Mouse (Mus musculus): Measurements from ENCODE around the gene Cln3.

DNA sequence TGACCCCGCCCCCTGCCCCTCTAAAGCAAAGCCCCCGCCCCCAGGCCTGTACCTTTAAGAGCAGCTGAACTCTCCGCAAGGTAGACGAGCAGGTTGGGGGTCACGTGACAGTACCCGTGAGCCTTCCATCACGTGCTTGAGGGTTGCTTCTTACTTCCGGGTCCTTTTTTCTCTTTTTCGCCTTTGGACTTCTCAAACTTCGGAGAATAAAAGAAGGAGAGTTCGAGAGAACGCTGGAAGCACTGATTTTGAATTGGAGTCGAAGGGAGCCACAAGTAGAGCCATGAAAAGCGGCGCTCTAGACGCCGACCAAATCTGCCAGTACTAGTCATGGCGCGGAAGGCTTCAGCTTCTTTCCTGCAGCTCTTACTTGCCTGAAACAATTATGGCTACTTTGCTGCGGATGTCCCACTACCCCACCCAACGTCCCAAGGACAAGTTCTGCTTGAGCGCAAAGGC lies 2.3 kb downstream of the Cln3 start:
- no peak for TF ChIP-seq CTCF (IDR thresholded peaks at IDR 0.05)
- peak; percentile 54 for TF ChIP-seq POLR2A (IDR thresholded peaks at IDR 0.05; ENCODE audit: insufficient read depth, low read depth, low read length)

Data from heart, adult 2 months (tissue).